Mouse (Mus musculus) megakaryocyte, embryonic 14.5 days (primary cell): ENCODE results near the gene Il21r.

Source experiments
- FLI1 ChIP-seq: IDR thresholded peaks from 2 replicates; pipeline ENCODE4 v1.6.1; 2012; ENCODE audit warnings: low read length, inconsistent platforms, mixed read lengths
- GATA1 ChIP-seq: IDR thresholded peaks from 3 replicates; pipeline ENCODE4 v1.6.1; 2012; ENCODE audit warnings: mixed read lengths, low read length, inconsistent platforms, borderline replicate concordance

DNA sequence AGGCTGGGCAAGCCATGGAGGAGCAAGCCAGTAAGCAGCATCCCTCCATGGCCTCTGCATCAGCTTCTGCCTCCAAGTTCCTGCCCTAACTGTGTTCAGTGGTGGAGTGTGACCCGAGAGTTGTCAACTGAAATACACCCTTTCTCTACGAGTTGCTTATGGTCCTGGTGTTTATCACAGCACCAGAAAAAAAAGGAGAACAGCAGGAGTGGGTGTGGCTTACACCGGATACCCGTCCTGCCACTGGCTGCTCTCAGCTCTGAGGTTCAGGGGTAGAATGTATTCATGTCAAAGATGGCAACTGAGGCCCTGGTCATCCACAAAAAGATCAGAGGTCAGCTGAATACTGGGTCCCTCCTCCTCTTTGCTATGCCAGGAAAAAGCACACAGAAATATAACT, 16.8 kb downstream of the Il21r start:
- TF ChIP-seq GATA1 (no peak), FLI1 (no peak)
